Mouse (Mus musculus): ENCODE measurements around the gene Krtap3-1. TPM values are rescaled to one million over a fixed set of nuclear protein-coding genes. Genes with fewer than 3 reads are reported as not detected.
A peak's percentile ranks its signal among the peaks of the same experiment; 100 is the strongest.
"Not testable (repeated sequence)": the region's sequence is repeated elsewhere in the genome, so short reads cannot be mapped to it uniquely, and the experiment has no call there.

The Krtap3-1 gene
- not detected for polyA plus RNA-seq (2012; fragmentation: generic; extraction: Trizol)
- long read RNA-seq, experiment 1, result 0 reads
- long read RNA-seq, experiment 2, result 0 reads

DNA sequence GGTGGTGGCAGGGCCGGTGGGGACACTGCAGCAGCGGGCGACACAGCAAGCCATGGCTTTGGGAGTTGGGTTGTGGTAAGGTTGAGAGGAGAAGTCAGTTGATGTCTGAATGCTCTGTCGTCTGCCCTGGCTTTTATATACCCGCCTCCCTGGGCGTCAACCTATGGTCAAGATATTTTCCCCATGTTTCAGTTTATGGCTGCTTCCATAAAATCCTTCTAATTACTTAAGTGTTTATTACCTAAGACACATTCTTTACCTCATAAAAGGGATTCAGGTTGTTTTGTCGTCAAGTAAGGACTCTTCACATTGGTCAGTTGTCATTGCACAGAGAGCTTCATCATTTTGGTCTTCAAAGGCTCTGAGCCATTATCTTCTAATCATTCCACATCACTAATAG is at the start of gene Krtap3-1:
Krtap3-1 (minus strand) TSS at position 101 of the 400 bp plus-strand sequence.
- Histone ChIP-seq H3K79me3 (ENCODE audit: low read depth) (no peaks in the 10 kb centered on the region), H3K79me2 (ENCODE audit: control insufficient read depth, insufficient read depth) (no peaks in the 10 kb centered on the region), H3K4me3 (ENCODE audit: insufficient read depth, poor library complexity, severe bottlenecking) (no peak within 1 kb of the TSS), H3K27me3 (ENCODE audit: control insufficient read depth, insufficient read depth, insufficient read length) (no peaks in the 10 kb centered on the region), H3ac (ENCODE audit: control insufficient read depth, insufficient read length, low read depth) (no peak within 1 kb of the TSS), H3K36me3 (ENCODE audit: control insufficient read depth, insufficient read depth) (no peaks in the 10 kb centered on the region)
- TF ChIP-seq MYOD1 (IDR thresholded peaks at IDR 0.05; ENCODE audit: control insufficient read depth, insufficient read length, low read depth), result no peak
- no peak for TF ChIP-seq MYOG (IDR thresholded peaks at IDR 0.05; ENCODE audit: control insufficient read depth, extremely low read depth, insufficient read length)
- TF ChIP-seq CEBPB (IDR thresholded peaks at IDR 0.05; ENCODE audit: low read depth), result no peak
- TF ChIP-seq MAX (IDR thresholded peaks at IDR 0.05), result no peak
- TF ChIP-seq FOSL1 (IDR thresholded peaks at IDR 0.05; ENCODE audit: insufficient read depth, low read length, poor library complexity, severe bottlenecking), result no peak
- TF ChIP-seq USF1 (IDR thresholded peaks at IDR 0.05; ENCODE audit: low read depth), result no peak
- no peak for TF ChIP-seq CTCF (IDR thresholded peaks at IDR 0.05; ENCODE audit: control insufficient read depth, insufficient read depth, insufficient read length)

DNA sequence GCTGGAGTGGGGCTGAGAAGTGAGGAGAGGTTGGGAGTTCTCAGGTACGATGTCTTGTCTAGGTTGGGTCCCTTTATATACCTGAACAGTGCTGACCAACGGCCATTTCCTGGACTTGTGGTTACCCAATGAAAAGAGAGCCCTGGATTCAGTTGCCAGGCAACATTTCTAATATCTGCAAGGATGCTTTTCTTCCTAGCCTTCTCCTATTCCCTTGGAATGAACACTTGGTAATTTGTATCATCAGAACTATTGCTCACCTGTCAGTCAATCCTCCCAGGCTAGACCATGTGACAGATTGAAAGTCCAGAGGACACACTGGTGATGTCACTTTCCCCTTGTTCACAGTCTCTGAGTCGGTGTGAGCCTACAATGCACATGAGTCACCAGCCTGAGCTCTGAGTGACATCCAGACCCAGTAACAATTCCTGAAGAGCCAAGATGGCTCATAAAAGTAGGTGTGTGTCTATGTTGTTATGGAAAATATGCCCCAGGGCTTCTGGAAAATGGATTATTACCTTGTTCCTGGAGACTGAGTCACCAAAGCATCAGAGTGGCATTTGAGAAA is 48.5 kb upstream of the Krtap3-1 start, which contains the start of gene Krtap2-4:
Krtap2-4 (minus strand) TSS at position 51 of the 568 bp plus-strand sequence.
- H3ac ChIP-seq (ENCODE audit: control insufficient read depth, insufficient read length, low read depth), result no peak within 1 kb of the TSS
- no peaks in the 10 kb centered on the region for H3K79me2 ChIP-seq (ENCODE audit: control insufficient read depth, insufficient read depth)
- TF ChIP-seq FOSL1 (IDR thresholded peaks at IDR 0.05; ENCODE audit: insufficient read depth, low read length, poor library complexity, severe bottlenecking), result no peak
- TF ChIP-seq USF1 (IDR thresholded peaks at IDR 0.05; ENCODE audit: low read depth), result no peak
- no peak for TF ChIP-seq MYOG (IDR thresholded peaks at IDR 0.05; ENCODE audit: control insufficient read depth, extremely low read depth, insufficient read length)
- no peak for TF ChIP-seq CTCF (IDR thresholded peaks at IDR 0.05; ENCODE audit: control insufficient read depth, insufficient read depth, insufficient read length)
- TF ChIP-seq MYOD1 (IDR thresholded peaks at IDR 0.05; ENCODE audit: control insufficient read depth, insufficient read length, low read depth), result no peak
- no peak for TF ChIP-seq MAX (IDR thresholded peaks at IDR 0.05)
- no peak for TF ChIP-seq CEBPB (IDR thresholded peaks at IDR 0.05; ENCODE audit: low read depth)
- H3K79me3 ChIP-seq (ENCODE audit: low read depth), result no peaks in the 10 kb centered on the region
- H3K36me3 ChIP-seq (ENCODE audit: control insufficient read depth, insufficient read depth), result no peaks in the 10 kb centered on the region
- H3K4me3 ChIP-seq (ENCODE audit: insufficient read depth, poor library complexity, severe bottlenecking), result no peak within 1 kb of the TSS
- no peaks in the 10 kb centered on the region for H3K27me3 ChIP-seq (ENCODE audit: control insufficient read depth, insufficient read depth, insufficient read length)

DNA sequence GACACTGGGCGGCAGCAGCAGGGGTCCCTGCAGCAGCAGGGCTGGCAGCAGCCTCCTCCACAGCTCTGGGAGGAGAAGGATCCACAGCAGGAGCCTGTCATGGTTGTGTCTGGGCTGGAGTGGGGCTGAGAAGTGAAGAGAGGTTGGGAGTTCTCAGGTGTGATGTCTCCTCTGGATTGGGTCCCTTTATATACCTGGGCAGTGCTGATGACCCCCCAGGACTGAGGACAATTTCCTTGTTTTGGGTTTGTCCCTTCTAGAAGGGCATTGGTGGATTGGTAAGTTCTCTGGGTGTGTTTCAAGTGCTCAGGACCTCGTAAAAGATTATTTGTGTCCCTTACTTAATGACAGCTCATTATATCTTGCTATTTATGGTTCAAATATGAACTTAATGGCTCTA is 43.7 kb upstream of the Krtap3-1 start, which contains the start of gene Gm11937:
Gm11937 (minus strand) TSS at position 101 of the 400 bp plus-strand sequence.
- H3ac ChIP-seq (ENCODE audit: control insufficient read depth, insufficient read length, low read depth); H3K79me2 ChIP-seq (ENCODE audit: control insufficient read depth, insufficient read depth): not testable (repeated sequence)

DNA sequence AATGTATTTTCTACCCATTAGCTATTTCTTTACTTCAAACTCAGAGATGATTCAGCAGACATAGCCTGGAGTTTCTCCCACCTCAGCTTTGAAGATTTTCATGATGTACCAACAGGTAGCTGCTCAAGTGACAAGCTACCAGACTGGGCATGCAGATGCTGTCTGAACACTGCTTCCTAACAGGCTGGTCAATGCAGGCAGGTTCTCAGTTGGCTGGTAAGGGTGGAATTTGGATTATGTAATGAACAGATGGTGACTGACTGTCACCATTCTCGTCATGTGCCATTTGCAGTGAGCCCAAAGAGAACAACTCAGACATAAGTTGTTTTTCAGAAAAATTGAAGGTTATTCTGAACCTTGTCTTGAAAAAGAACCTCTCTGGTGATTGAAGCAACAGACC is 42.7 kb upstream of the Krtap3-1 start:
- H3K27me3 ChIP-seq (ENCODE audit: control insufficient read depth, insufficient read depth, insufficient read length), result no peaks in the 10 kb centered on the region
- no peaks in the 10 kb centered on the region for H3K79me2 ChIP-seq (ENCODE audit: control insufficient read depth, insufficient read depth)
- no peaks in the 10 kb centered on the region for H3K79me3 ChIP-seq (ENCODE audit: low read depth)
- no peaks in the 10 kb centered on the region for H3K36me3 ChIP-seq (ENCODE audit: control insufficient read depth, insufficient read depth)
- no peak for TF ChIP-seq FOSL1 (IDR thresholded peaks at IDR 0.05; ENCODE audit: insufficient read depth, low read length, poor library complexity, severe bottlenecking)
- no peak for TF ChIP-seq MYOG (IDR thresholded peaks at IDR 0.05; ENCODE audit: control insufficient read depth, extremely low read depth, insufficient read length)
- no peak for TF ChIP-seq CEBPB (IDR thresholded peaks at IDR 0.05; ENCODE audit: low read depth)
- TF ChIP-seq CTCF (IDR thresholded peaks at IDR 0.05; ENCODE audit: control insufficient read depth, insufficient read depth, insufficient read length), result no peak
- TF ChIP-seq USF1 (IDR thresholded peaks at IDR 0.05; ENCODE audit: low read depth), result no peak
- TF ChIP-seq MAX (IDR thresholded peaks at IDR 0.05), result no peak
- no peak for TF ChIP-seq MYOD1 (IDR thresholded peaks at IDR 0.05; ENCODE audit: control insufficient read depth, insufficient read length, low read depth)
- H3K4me3 ChIP-seq (ENCODE audit: insufficient read depth, poor library complexity, severe bottlenecking), result no peak overlapping the region
- no peak overlapping the region for H3ac ChIP-seq (ENCODE audit: control insufficient read depth, insufficient read length, low read depth)

More for the DNA sequence above, 43.7 kb upstream of the Krtap3-1 start, which contains the start of gene Gm11937:
- H3K36me3 ChIP-seq (ENCODE audit: control insufficient read depth, insufficient read depth); H3K27me3 ChIP-seq (ENCODE audit: control insufficient read depth, insufficient read depth, insufficient read length); H3K4me3 ChIP-seq (ENCODE audit: insufficient read depth, poor library complexity, severe bottlenecking); H3K79me3 ChIP-seq (ENCODE audit: low read depth): not testable (repeated sequence)

DNA sequence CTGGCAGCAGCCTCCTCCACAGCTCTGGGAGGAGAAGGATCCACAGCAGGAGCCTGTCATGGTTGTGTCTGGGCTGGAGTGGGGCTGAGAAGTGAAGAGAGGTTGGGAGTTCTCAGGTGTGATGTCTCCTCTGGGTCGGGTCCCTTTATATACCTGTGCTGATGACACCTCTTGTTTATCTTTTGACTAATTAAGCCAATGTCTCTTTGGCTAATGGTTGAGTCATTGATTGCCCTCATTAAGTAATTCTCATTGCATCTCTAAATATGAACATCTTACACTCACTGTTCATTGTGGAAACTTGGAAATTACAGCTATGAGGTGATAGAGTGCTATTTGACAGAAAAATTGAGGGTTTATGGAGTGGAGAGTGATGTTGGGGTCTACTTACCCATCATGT is 36.8 kb upstream of the Krtap3-1 start, which contains the start of gene Gm11938:
Gm11938 (minus strand) TSS at position 101 of the 400 bp plus-strand sequence.
- H3ac ChIP-seq (ENCODE audit: control insufficient read depth, insufficient read length, low read depth), result not testable (repeated sequence)

DNA sequence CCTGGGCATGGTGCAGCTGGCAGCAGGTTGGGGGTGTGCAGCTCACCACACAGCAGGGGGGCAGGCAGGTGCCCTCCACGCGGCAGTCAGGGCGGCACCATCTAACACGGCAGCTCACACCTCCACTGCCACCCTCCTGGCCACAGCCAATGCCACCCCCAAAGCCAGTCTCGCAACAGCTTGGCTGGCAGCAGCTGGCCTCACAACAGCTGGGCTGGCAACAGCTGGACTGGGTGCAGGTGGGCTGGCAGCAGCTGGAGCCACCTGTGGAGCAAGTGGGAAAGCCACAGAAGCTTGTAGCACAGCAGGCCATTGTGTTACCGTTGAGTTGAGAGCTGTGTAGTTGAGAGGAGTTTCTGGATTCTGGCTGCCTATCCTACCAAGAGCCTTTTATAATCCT is 31.3 kb upstream of the Krtap3-1 start, which contains the start of gene Krtap9-3:
Krtap9-3 (minus strand) TSS at position 364 of the 400 bp plus-strand sequence.
- not testable (repeated sequence) for H3K4me3 ChIP-seq (ENCODE audit: insufficient read depth, poor library complexity, severe bottlenecking); H3K79me3 ChIP-seq (ENCODE audit: low read depth); H3K79me2 ChIP-seq (ENCODE audit: control insufficient read depth, insufficient read depth); H3K36me3 ChIP-seq (ENCODE audit: control insufficient read depth, insufficient read depth); H3K27me3 ChIP-seq (ENCODE audit: control insufficient read depth, insufficient read depth, insufficient read length); H3ac ChIP-seq (ENCODE audit: control insufficient read depth, insufficient read length, low read depth)
- TF ChIP-seq MYOD1 (IDR thresholded peaks at IDR 0.05; ENCODE audit: control insufficient read depth, insufficient read length, low read depth), result peak; percentile 88

More for the DNA sequence above, 36.8 kb upstream of the Krtap3-1 start, which contains the start of gene Gm11938:
- H3K27me3 ChIP-seq (ENCODE audit: control insufficient read depth, insufficient read depth, insufficient read length); H3K36me3 ChIP-seq (ENCODE audit: control insufficient read depth, insufficient read depth); H3K79me3 ChIP-seq (ENCODE audit: low read depth); H3K79me2 ChIP-seq (ENCODE audit: control insufficient read depth, insufficient read depth); H3K4me3 ChIP-seq (ENCODE audit: insufficient read depth, poor library complexity, severe bottlenecking): not testable (repeated sequence)
